Mouse (Mus musculus): ENCODE measurements at regions not wholly inside any gene's neighbourhood (a gene's known extent, or its start where the extent isn't known, plus 50 kb on each side); places are given as distances from the start of the nearest gene placed in this dataset.

DNA sequence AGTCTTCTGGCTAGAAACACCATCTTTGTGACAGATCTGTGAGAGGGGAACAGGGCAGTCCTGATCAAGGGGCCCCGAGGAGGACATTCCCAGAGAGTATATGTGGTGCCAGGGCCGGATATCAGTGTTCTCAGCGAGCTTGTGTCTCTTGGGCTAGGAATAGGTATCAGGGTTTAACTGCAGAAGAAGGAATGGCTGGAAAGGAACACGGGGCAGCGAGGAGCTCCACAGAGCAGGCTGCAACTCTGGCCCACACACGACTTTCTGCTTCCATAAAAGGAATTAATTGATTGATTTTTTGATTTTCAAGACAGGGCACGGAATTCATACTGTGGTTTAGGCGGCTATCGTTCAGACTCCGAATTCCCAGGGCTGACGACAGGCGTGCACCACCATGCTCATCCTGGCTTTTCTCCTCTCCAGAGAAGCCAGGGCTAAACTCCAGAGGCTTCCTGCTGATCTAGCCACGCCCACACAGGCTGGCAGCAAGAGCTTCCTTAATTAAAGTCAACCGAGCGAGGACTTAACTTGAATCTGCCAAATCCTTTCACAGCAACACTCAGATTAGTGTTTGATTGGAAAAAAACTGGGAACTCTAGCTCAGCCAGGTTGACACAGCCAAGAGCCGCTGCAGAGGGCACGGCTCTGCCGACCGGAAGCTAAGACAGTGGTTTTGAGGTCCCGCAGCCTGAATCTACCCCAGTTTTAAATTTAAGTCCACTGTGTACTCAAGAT, 97.9 kb downstream of the Bach1 start:
- no peak overlapping the region for H3K27ac ChIP-seq (ENCODE audit: control insufficient read depth, low read depth, low read length)
- no peaks in the 10 kb centered on the region for H3K36me3 ChIP-seq (ENCODE audit: control insufficient read depth in 1 of 2, insufficient read depth in 2 of 2, low read length in 2 of 2)
- no peak for DNase-seq (ENCODE audit: low read depth, low spot score)
- H3K79me2 ChIP-seq (ENCODE audit: control insufficient read depth, insufficient read depth, low read length, poor library complexity) = no peaks in the 10 kb centered on the region
- no peak overlapping the region for H3K4me3 ChIP-seq (ENCODE audit: control insufficient read depth in 1 of 2, insufficient read depth in 1 of 2, low read depth in 2 of 2, low read length in 2 of 2)
- H3K4me1 ChIP-seq (ENCODE audit: control insufficient read depth in 1 of 2, insufficient read depth in 2 of 2, low read length in 2 of 2) = no peaks in the 10 kb centered on the region
- H3K9me3 ChIP-seq (replicated peaks; ENCODE audit: insufficient read depth, low read length) = no peaks in the 10 kb centered on the region
- TF ChIP-seq CHD2 (IDR thresholded peaks at IDR 0.05; ENCODE audit: low read length) (no peak), CHD1 (IDR thresholded peaks at IDR 0.05; ENCODE audit: low read depth, low read length) (no peak), TCF12 (IDR thresholded peaks at IDR 0.05; ENCODE audit: low read depth, low read length) (no peak), HCFC1 (IDR thresholded peaks at IDR 0.05; ENCODE audit: low read depth, low read length) (no peak), SIN3A (IDR thresholded peaks at IDR 0.05; ENCODE audit: low read length) (no peak), CTCF (IDR thresholded peaks at IDR 0.05 in 2 of 3, conservative IDR thresholded peaks at IDR 0.05 in 1 of 3; ENCODE audit: control insufficient read depth in 1 of 3, insufficient read depth in 1 of 3, low read depth in 2 of 3, low read length in 3 of 3, poor library complexity in 1 of 3, severe bottlenecking in 1 of 3) (no peak), UBTF (IDR thresholded peaks at IDR 0.05; ENCODE audit: borderline replicate concordance, insufficient read depth, low read depth, low read length) (no peak), MAFK (IDR thresholded peaks at IDR 0.05; ENCODE audit: borderline replicate concordance, low read depth, low read length) (no peak), ZNF384 (IDR thresholded peaks at IDR 0.05; ENCODE audit: low read depth, low read length) (no peak), POLR2AphosphoS2 (IDR thresholded peaks at IDR 0.05; ENCODE audit: low read length) (no peak), SMC3 (IDR thresholded peaks at IDR 0.05; ENCODE audit: low read depth, low read length) (no peak), ETS1 (IDR thresholded peaks at IDR 0.05; ENCODE audit: low read depth, low read length) (no peak), BHLHE40 (IDR thresholded peaks at IDR 0.05; ENCODE audit: borderline replicate concordance, low read depth, low read length) (no peak), GATA1 (IDR thresholded peaks at IDR 0.05; ENCODE audit: low read depth, low read length) (no peak)
- no peaks in the 10 kb centered on the region for H3K27me3 ChIP-seq (ENCODE audit: control insufficient read depth in 1 of 2, insufficient read depth in 2 of 2, low read length in 2 of 2)
- no peak overlapping the region for H3K9ac ChIP-seq (ENCODE audit: control insufficient read depth, low read depth, low read length, poor library complexity, severe bottlenecking)

DNA sequence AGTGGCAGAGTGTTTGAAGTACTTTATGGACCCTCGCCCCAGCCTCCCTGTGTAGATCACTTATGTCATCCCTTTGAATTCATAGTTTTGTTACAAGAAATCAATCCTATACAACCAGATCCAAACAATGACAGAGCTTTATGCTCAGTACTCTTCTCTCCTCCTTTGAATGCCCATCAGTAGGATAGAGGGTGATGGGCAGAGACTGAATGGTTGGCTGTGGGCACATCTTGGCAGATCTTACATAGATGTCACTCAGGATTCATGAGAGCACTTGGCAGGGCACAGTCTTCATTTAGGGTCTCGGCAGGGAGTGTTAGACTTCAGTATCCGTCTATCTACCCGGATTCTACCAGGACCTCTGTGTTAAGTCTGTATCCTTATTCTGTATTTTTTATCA, 103.6 kb downstream of the Bach1 start:
- Histone ChIP-seq H3K27me3 (ENCODE audit: control insufficient read depth in 1 of 2, insufficient read depth in 2 of 2, low read length in 2 of 2) (no peaks in the 10 kb centered on the region), H3K4me3 (ENCODE audit: control insufficient read depth in 1 of 2, insufficient read depth in 1 of 2, low read depth in 2 of 2, low read length in 2 of 2) (no peak overlapping the region), H3K79me2 (ENCODE audit: control insufficient read depth, insufficient read depth, low read length, poor library complexity) (no peaks in the 10 kb centered on the region), H3K27ac (ENCODE audit: control insufficient read depth, low read depth, low read length) (no peak overlapping the region), H3K4me1 (ENCODE audit: control insufficient read depth in 1 of 2, insufficient read depth in 2 of 2, low read length in 2 of 2) (no peaks in the 10 kb centered on the region), H3K9ac (ENCODE audit: control insufficient read depth, low read depth, low read length, poor library complexity, severe bottlenecking) (no peak overlapping the region), H3K9me3 (replicated peaks; ENCODE audit: insufficient read depth, low read length) (no peaks in the 10 kb centered on the region), H3K36me3 (ENCODE audit: control insufficient read depth in 1 of 2, insufficient read depth in 2 of 2, low read length in 2 of 2) (no peaks in the 10 kb centered on the region)
- no peak for DNase-seq (ENCODE audit: low read depth, low spot score)
- no peak for TF ChIP-seq CTCF (IDR thresholded peaks at IDR 0.05 in 2 of 3, conservative IDR thresholded peaks at IDR 0.05 in 1 of 3; ENCODE audit: control insufficient read depth in 1 of 3, insufficient read depth in 1 of 3, low read depth in 2 of 3, low read length in 3 of 3, poor library complexity in 1 of 3, severe bottlenecking in 1 of 3)
- no peak for TF ChIP-seq BHLHE40 (IDR thresholded peaks at IDR 0.05; ENCODE audit: borderline replicate concordance, low read depth, low read length)
- TF ChIP-seq MAZ (IDR thresholded peaks at IDR 0.05; ENCODE audit: low read depth, low read length) = no peak
- no peak for TF ChIP-seq SIN3A (IDR thresholded peaks at IDR 0.05; ENCODE audit: low read length)
- TF ChIP-seq ETS1 (IDR thresholded peaks at IDR 0.05; ENCODE audit: low read depth, low read length) = no peak
- no peak for TF ChIP-seq MAX (IDR thresholded peaks at IDR 0.05; ENCODE audit: low read length)
- TF ChIP-seq ELF1 (IDR thresholded peaks at IDR 0.05; ENCODE audit: low read depth, low read length) = no peak
- TF ChIP-seq TCF12 (IDR thresholded peaks at IDR 0.05; ENCODE audit: low read depth, low read length) = no peak
- no peak for TF ChIP-seq USF1 (IDR thresholded peaks at IDR 0.05; ENCODE audit: low read depth, low read length)
- no peak for TF ChIP-seq MXI1 (IDR thresholded peaks at IDR 0.05; ENCODE audit: low read depth, low read length)
- TF ChIP-seq E2F4 (IDR thresholded peaks at IDR 0.05; ENCODE audit: borderline replicate concordance, low read depth, low read length) = no peak
- no peak for TF ChIP-seq NELFE (IDR thresholded peaks at IDR 0.05; ENCODE audit: low read depth, low read length)
- TF ChIP-seq ZC3H11A (IDR thresholded peaks at IDR 0.05; ENCODE audit: low read depth, low read length) = no peak
- TF ChIP-seq POLR2AphosphoS5 (IDR thresholded peaks at IDR 0.05; ENCODE audit: borderline replicate concordance, low read depth, low read length) = no peak
- TF ChIP-seq USF2 (IDR thresholded peaks at IDR 0.05; ENCODE audit: borderline replicate concordance in 1 of 2, insufficient read depth in 1 of 2, low read depth in 1 of 2, low read length in 2 of 2) = no peak
- TF ChIP-seq CHD2 (IDR thresholded peaks at IDR 0.05; ENCODE audit: low read length) = no peak
- no peak for TF ChIP-seq MAFK (IDR thresholded peaks at IDR 0.05; ENCODE audit: borderline replicate concordance, low read depth, low read length)
- TF ChIP-seq KAT2A (conservative IDR thresholded peaks at IDR 0.05; ENCODE audit: low read depth, low read length) = no peak
- TF ChIP-seq RCOR1 (IDR thresholded peaks at IDR 0.05; ENCODE audit: low read depth, low read length) = no peak
- no peak for TF ChIP-seq JUND (IDR thresholded peaks at IDR 0.05; ENCODE audit: low read depth, low read length)
